ENCODE assay signal across 7 mouse cellular contexts in the genomic region with DNA sequence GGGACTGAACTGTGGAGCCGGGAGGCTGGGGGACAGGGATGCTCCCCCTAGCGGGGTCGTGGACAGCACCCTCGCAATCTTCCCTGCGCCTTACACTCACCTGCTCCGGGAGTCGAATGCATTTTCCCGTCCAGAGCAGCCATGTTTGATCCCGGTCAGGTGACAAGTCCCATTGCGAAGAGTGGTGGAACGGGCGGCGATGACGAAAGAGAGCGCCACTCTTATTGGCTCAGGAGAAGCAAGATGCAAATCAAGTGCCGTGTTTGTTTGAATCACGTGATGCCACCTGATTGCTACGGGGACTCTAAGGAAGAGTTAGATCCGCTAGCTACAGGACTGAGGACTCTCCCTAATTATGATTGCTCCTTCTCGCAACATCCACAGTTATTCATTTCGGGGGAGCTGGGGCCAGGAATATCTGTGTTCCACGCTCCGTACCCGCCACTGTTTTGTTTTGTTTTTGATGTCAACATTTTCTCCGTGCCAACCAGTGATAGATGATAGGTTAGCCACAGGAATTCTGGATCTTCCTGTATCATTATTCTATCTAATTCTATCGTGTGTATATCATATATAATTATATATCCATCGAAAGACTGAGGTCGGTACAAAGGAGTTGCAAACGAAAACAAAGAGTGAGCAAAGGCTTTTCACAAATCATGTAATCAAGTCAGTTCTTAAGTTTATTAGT. TPM values are rescaled to one million over a fixed set of nuclear protein-coding genes. Genes with fewer than 3 reads are reported as not detected.
A peak's percentile ranks its signal among the peaks of the same experiment; 100 is the strongest.
DNase-seq lines count a peak whose midpoint lies in the region; ATAC-seq lines count a peak whose summit lies in the region.

Gene Zfyve26, minus strand, starts transcription at position 179 of the 691 bp plus-strand sequence.

- H3K9ac ChIP-seq in intestine, embryonic 15.5 days = peak within 1 kb of the TSS; percentile 65

- peaks cover 10% of the 10 kb centered on the region; the same call in 1 of the 2 replicates for H3K4me1 ChIP-seq in intestine, embryonic 15.5 days (replicated peaks)
- peaks cover 19% of the 10 kb centered on the region for H3K4me1 ChIP-seq in midbrain, embryonic 10.5 days

- ATAC-seq in intestine, embryonic 15.5 days = peak; percentile 94

- no peaks in the 10 kb centered on the region for H3K27me3 ChIP-seq in intestine, embryonic 15.5 days (replicated peaks)
- no peaks in the 10 kb centered on the region for H3K27me3 ChIP-seq in midbrain, embryonic 10.5 days (ENCODE audit: low read depth, poor library complexity, severe bottlenecking)

- peak; percentile 95 for DNase-seq in adrenal gland, adult 2 months
- DNase-seq in embryo, embryonic 11.5 days (ENCODE audit: low read depth, low spot score) = peak; percentile 89
- peak; percentile 83 to 91 for DNase-seq in gastrocnemius, postnatal 36 days
- DNase-seq in left cerebral cortex, postnatal 25 days (ENCODE audit: low spot score in 2 of 2) = peak; percentile 94 to 99
- peak; percentile 93 for DNase-seq in midbrain, embryonic 10.5 days (ENCODE audit: low spot score)
- peak; percentile 82 for DNase-seq in right cerebral cortex, postnatal 4 days

- H3K27ac ChIP-seq in intestine, embryonic 15.5 days = peak within 1 kb of the TSS; percentile 67
- peak within 1 kb of the TSS; percentile 86 for H3K27ac ChIP-seq in midbrain, embryonic 10.5 days (replicated peaks)

- peak within 1 kb of the TSS; percentile 79 for H3K4me2 ChIP-seq in intestine, embryonic 15.5 days (replicated peaks)

- intact Hi-C loops in gastrocnemius, postnatal 36 days (cut with DNase I) = no loop called here
- intact Hi-C loops in left cerebral cortex, postnatal 25 days (cut with DNase I) = no loop called here

- H3K9me3 ChIP-seq in intestine, embryonic 15.5 days = no peaks in the 10 kb centered on the region
- no peaks in the 10 kb centered on the region for H3K9me3 ChIP-seq in midbrain, embryonic 10.5 days (replicated peaks)

- H3K36me3 ChIP-seq in intestine, embryonic 15.5 days = no peaks in the 10 kb centered on the region
- peaks cover 10% of the 10 kb centered on the region for H3K36me3 ChIP-seq in midbrain, embryonic 10.5 days

- peak within 1 kb of the TSS; percentile 71 for H3K4me3 ChIP-seq in intestine, embryonic 15.5 days (replicated peaks)
- H3K4me3 ChIP-seq in midbrain, embryonic 10.5 days = peak within 1 kb of the TSS; percentile 78

- under 1% methylated on average over 29 of the region's 29 CpGs for WGBS in intestine, embryonic 15.5 days
- under 1% methylated on average over 29 of the region's 29 CpGs for WGBS in midbrain, embryonic 10.5 days

RNA-seq across cellular contexts. Expression of gene Zfyve26, which starts in this region (rescaled TPM):
- 10 to 100 TPM; 19.7 to 23.0 TPM for total RNA-seq in adrenal gland, adult 2 months (2021)
- polyA plus RNA-seq in adrenal gland, adult 2 months (2012; rRNA removed) = 10.5 and 11.2 TPM in 2 replicates
- 10 to 100 TPM; 13.4 to 14.8 TPM for total RNA-seq in gastrocnemius, postnatal 36 days (2021)
- polyA plus RNA-seq in intestine, embryonic 15.5 days (2015; fragmentation: Nextera tagmentation; extraction: Ambion mirVana) = 11.6 and 13.7 TPM in 2 replicates
- 10 to 100 TPM; 25.5 to 27.3 TPM for total RNA-seq in left cerebral cortex, postnatal 25 days (2021)
- 13.1 and 15.1 TPM in 2 replicates for polyA plus RNA-seq in midbrain, embryonic 10.5 days (2016; fragmentation: Nextera tagmentation; extraction: Ambion mirVana)

Comparison
In these comparisons a context has a peak if more than half of its experiments do, and no peak if none do; other contexts are left out.
1. Peak in every context shown above with its lines: DNase-seq, ATAC-seq, H3K4me3 ChIP-seq and H3K27ac ChIP-seq.